Mouse (Mus musculus) spleen, postnatal 10 days (tissue): Measurements from ENCODE around the gene Gm20481.
"Not testable (repeated sequence)": the region's sequence is repeated elsewhere in the genome, so short reads cannot be mapped to it uniquely, and the experiment has no call there.

ENCODE experiments used
- DNase-seq, 2 experiments: peaks; one replicate each; pipeline ENCODE4 v3.0.0; 2021 to 2022; ENCODE audit warnings: low spot score in 2 of 2

The Gm20481 gene

GRCm38 (mm10) chr17:34951636-34952377 is 17.9 kb upstream of the Gm20481 start:
- no peak for DNase-seq

- peak; percentile 81 to 86 for DNase-seq
Measured at GRCm38 (mm10) chr17:34952378-34953040, 17.2 kb upstream of the Gm20481 start.

- DNase-seq = no peak
Measured at GRCm38 (mm10) chr17:34953258-34953657, 16.5 kb upstream of the Gm20481 start.

- DNase-seq = no peak
Measured at GRCm38 (mm10) chr17:34953904-34954303, 15.8 kb upstream of the Gm20481 start.

GRCm38 (mm10) chr17:34954831-34955230 is 14.9 kb upstream of the Gm20481 start:
- DNase-seq = no peak

GRCm38 (mm10) chr17:34955884-34956283 is 13.8 kb upstream of the Gm20481 start:
- no peak for DNase-seq

- no peak for DNase-seq
Measured at GRCm38 (mm10) chr17:34956340-34956739, 13.4 kb upstream of the Gm20481 start.

- not testable (repeated sequence) for DNase-seq
Measured at GRCm38 (mm10) chr17:34957291-34957690, 12.4 kb upstream of the Gm20481 start.

GRCm38 (mm10) chr17:34957966-34958365 is 11.7 kb upstream of the Gm20481 start:
- not testable (repeated sequence) for DNase-seq

GRCm38 (mm10) chr17:34958734-34959129 is 11.0 kb upstream of the Gm20481 start:
- DNase-seq = not testable (repeated sequence)

- DNase-seq = peak; percentile 63 to 73
Measured at GRCm38 (mm10) chr17:34959130-34959778, 10.5 kb upstream of the Gm20481 start, which contains the start of gene Hspa1b. TSS of gene Hspa1b (minus strand) at chr17:34959238.

GRCm38 (mm10) chr17:34959881-34960515 is 9.7 kb upstream of the Gm20481 start:
- no peak for DNase-seq

GRCm38 (mm10) chr17:34960702-34961493 is 8.8 kb upstream of the Gm20481 start:
- no peak for DNase-seq

- DNase-seq = no peak
Measured at GRCm38 (mm10) chr17:34962125-34962524, 7.6 kb upstream of the Gm20481 start.

- DNase-seq = no peak
Measured at GRCm38 (mm10) chr17:34962841-34963240, 6.9 kb upstream of the Gm20481 start.

GRCm38 (mm10) chr17:34964640-34965049 is 5.1 kb upstream of the Gm20481 start:
- no peak for DNase-seq

GRCm38 (mm10) chr17:34965627-34966026 is 4.1 kb upstream of the Gm20481 start:
- DNase-seq = no peak

- not testable (repeated sequence) for DNase-seq
Measured at GRCm38 (mm10) chr17:34970850-34971249, 1.1 kb downstream of the Gm20481 start.

GRCm38 (mm10) chr17:34971694-34972068 is 2.0 kb downstream of the Gm20481 start:
- not testable (repeated sequence) for DNase-seq

GRCm38 (mm10) chr17:34972069-34972749 is 2.5 kb downstream of the Gm20481 start, which contains the start of the genes Hspa1a and Hspa1l:
TSS of gene Hspa1a (minus strand) at chr17:34972156.
TSS of gene Hspa1l (plus strand) at chr17:34972703.
- peak; percentile 47 to 62 for DNase-seq
